Mouse (Mus musculus): ENCODE measurements around the gene Phldb1. TPM values are rescaled to one million over a fixed set of nuclear protein-coding genes. Genes with fewer than 3 reads are reported as not detected.
"Not testable (repeated sequence)": the region's sequence is repeated elsewhere in the genome, so short reads cannot be mapped to it uniquely, and the experiment has no call there.

The Phldb1 gene
- polyA plus RNA-seq, 1 experiment from 2014 or later = 58.9 TPM

- 92% methylated on average over 2 of the region's 2 CpGs for WGBS
- ATAC-seq (replicated peaks) = no peak
- no peaks in the 10 kb centered on the region for H3K9me3 ChIP-seq
Observed at GRCm38 (mm10) chr9:44641616-44642015, 93.4 kb downstream of the Phldb1 start.

DNA sequence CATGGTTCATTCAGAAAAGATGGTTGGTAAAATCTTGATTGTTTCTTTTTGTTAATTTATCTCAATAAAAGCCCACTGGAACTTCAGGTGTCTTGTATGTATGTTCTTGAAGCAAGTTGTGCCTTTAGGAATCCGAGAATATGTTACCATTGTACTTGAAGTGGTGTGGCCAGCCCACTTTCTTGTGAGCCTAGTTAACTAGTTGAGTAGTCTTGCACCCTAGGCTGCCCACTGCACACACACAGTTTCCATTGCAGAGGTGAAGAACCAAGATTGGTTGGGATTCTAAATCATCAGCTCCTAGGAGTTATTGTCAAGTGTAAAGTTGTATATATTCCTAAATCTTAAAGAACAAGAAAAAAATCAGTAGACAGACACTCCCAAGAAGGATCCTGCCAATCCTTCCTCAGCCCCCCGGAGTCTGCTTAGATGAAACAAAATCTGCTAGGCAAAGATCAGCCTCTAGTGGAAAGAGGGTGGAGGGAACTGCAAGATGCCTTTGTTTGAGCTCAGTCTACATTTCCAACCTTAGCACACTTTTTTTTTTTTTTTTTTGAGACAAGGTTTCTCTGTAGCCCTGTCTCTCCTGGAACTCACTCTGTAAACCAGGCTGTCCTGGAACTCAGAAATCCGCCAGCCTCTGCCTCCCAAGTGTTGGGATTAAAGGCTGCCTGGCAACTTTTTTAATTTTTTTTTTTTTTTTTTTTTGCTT lies 94.2 kb downstream of the Phldb1 start:
- ATAC-seq (replicated peaks) = no peak
- 84% methylated on average over 3 of the region's 3 CpGs for WGBS
- Histone ChIP-seq H3K36me3 (replicated peaks) (peaks cover 22% of the 10 kb centered on the region), H3K9me3 (no peaks in the 10 kb centered on the region), H3K4me1 (no peaks in the 10 kb centered on the region), H3K4me3 (no peak overlapping the region), H3K27me3 (replicated peaks) (no peaks in the 10 kb centered on the region), H3K9ac (no peak overlapping the region), H3K4me2 (no peak overlapping the region), H3K27ac (no peak overlapping the region)

More at GRCm38 (mm10) chr9:44641616-44642015, 93.4 kb downstream of the Phldb1 start:
- H3K4me3 ChIP-seq = no peak overlapping the region
- H3K27me3 ChIP-seq (replicated peaks) = no peaks in the 10 kb centered on the region
- no peaks in the 10 kb centered on the region for H3K4me1 ChIP-seq
- H3K4me2 ChIP-seq = no peak overlapping the region
- no peak overlapping the region for H3K9ac ChIP-seq
- peaks cover 14% of the 10 kb centered on the region; the same call in 1 of the 2 replicates for H3K36me3 ChIP-seq (replicated peaks)
- no peak overlapping the region for H3K27ac ChIP-seq

DNA sequence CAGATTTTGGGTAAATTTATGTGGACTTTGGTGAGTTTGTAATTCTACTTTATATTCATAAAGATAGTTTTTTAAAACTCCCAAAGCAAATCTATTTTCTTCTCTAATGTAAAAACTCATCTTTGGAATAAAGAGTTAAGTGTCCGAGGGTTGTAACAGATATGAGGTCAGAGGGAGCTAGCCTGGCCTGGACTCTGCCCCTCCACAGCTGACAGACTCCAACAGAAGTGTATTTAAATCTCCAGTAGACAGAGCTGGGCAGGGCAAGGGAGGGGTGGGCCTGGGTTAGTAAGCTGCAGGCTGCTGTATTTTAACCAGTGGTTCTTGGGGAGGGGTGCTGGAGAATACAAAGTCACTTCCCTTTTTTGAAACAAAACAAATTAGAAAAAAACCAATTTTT lies 95.0 kb downstream of the Phldb1 start:
- H3K4me3 ChIP-seq; H3K4me1 ChIP-seq; ATAC-seq (replicated peaks); H3K27ac ChIP-seq; H3K4me2 ChIP-seq; H3K9me3 ChIP-seq; H3K9ac ChIP-seq; H3K27me3 ChIP-seq (replicated peaks): not testable (repeated sequence)
- WGBS = 86% methylated on average over 1 of the region's 1 CpGs
- H3K36me3 ChIP-seq (replicated peaks) = peaks cover 28% of the 10 kb centered on the region

DNA sequence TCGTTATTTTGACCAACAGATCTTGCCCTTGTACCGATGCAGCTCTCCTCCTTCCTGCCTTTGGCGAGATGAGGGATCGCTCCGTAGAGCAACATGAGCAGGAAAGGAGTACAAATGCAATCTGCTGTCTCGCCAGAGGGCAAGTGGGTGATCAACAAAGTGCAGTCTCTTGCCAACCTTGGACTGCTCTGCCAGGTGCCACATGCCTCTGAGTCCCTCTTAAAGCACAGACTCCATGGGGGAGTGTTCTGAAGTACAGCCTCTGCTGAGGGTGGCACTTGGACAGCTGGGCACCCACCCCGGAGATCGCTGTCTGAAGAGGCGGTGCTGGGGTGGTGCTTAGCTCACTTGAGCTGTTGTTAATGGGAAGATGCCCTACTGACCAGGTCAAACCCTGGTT lies 96.3 kb downstream of the Phldb1 start:
- H3K4me3 ChIP-seq; H3K9ac ChIP-seq; H3K4me2 ChIP-seq; H3K9me3 ChIP-seq; ATAC-seq (replicated peaks); H3K27ac ChIP-seq; H3K27me3 ChIP-seq (replicated peaks); H3K4me1 ChIP-seq: not testable (repeated sequence)
- 86% methylated on average over 9 of the region's 9 CpGs for WGBS
- peaks cover 36% of the 10 kb centered on the region for H3K36me3 ChIP-seq (replicated peaks)

GRCm38 (mm10) chr9:44637551-44638169 lies 97.3 kb downstream of the Phldb1 start:
- peaks cover 36% of the 10 kb centered on the region for H3K36me3 ChIP-seq (replicated peaks)
- ATAC-seq (replicated peaks) = no peak
- no peaks in the 10 kb centered on the region for H3K9me3 ChIP-seq
- no peak overlapping the region for H3K4me3 ChIP-seq
- no peak overlapping the region for H3K9ac ChIP-seq
- 64% methylated on average over 15 of the region's 15 CpGs for WGBS
- no peak overlapping the region for H3K4me2 ChIP-seq
- H3K27me3 ChIP-seq (replicated peaks) = no peaks in the 10 kb centered on the region
- H3K27ac ChIP-seq = no peak overlapping the region
- H3K4me1 ChIP-seq = no peaks in the 10 kb centered on the region

Other genes starting within 250 kb of the Phldb1 start
- gene Cxcr5, start 173.3 kb downstream of the Phldb1 start, polyA plus RNA-seq (2015; fragmentation: Nextera tagmentation; extraction: Ambion mirVana) = not detected in 2 replicates
- gene Ddx6, start 130.3 kb downstream of the Phldb1 start, polyA plus RNA-seq (2015; fragmentation: Nextera tagmentation; extraction: Ambion mirVana) = 20.7 and 22.6 TPM in 2 replicates
- not detected in 2 replicates for gene Treh, start 62.0 kb downstream of the Phldb1 start, polyA plus RNA-seq (2015; fragmentation: Nextera tagmentation; extraction: Ambion mirVana)
- 134 and 136 TPM in 2 replicates for gene Arcn1, start 32.6 kb upstream of the Phldb1 start, polyA plus RNA-seq (2015; fragmentation: Nextera tagmentation; extraction: Ambion mirVana)
- 168 and 169 TPM in 2 replicates for gene Ift46, start 32.7 kb upstream of the Phldb1 start, polyA plus RNA-seq (2015; fragmentation: Nextera tagmentation; extraction: Ambion mirVana)
- 16.1 and 18.3 TPM in 2 replicates for gene Tmem25, start 64.1 kb upstream of the Phldb1 start, polyA plus RNA-seq (2015; fragmentation: Nextera tagmentation; extraction: Ambion mirVana)
- gene Ttc36, start 67.9 kb upstream of the Phldb1 start, polyA plus RNA-seq (2015; fragmentation: Nextera tagmentation; extraction: Ambion mirVana) = 0.41 TPM in 1 of 2 replicates, not detected in the other
- gene Kmt2a, start 146.1 kb upstream of the Phldb1 start, polyA plus RNA-seq (2015; fragmentation: Nextera tagmentation; extraction: Ambion mirVana) = 23.5 and 25.6 TPM in 2 replicates
- 670 and 687 TPM in 2 replicates for gene Atp5l, start 185.5 kb upstream of the Phldb1 start, polyA plus RNA-seq (2015; fragmentation: Nextera tagmentation; extraction: Ambion mirVana)
- 35.7 and 40.5 TPM in 2 replicates for gene Ube4a, start 230.4 kb upstream of the Phldb1 start, polyA plus RNA-seq (2015; fragmentation: Nextera tagmentation; extraction: Ambion mirVana)
- gene Cd3g, start 245.2 kb upstream of the Phldb1 start, polyA plus RNA-seq (2015; fragmentation: Nextera tagmentation; extraction: Ambion mirVana) = not detected in 2 replicates
- gene Cd3d, start 246.6 kb upstream of the Phldb1 start, polyA plus RNA-seq (2015; fragmentation: Nextera tagmentation; extraction: Ambion mirVana) = not detected in 2 replicates